Mouse (Mus musculus) ovary, adult 2 months (tissue): ENCODE results near the gene Sept3. TPM values are rescaled to one million over a fixed set of nuclear protein-coding genes. Genes with fewer than 3 reads are reported as not detected.

ENCODE experiments used
- polyA plus RNA-seq: library from polyadenylated mRNA; depleted of rRNA; stranded (reverse); fragments of >200 nt; gene quantifications from 2 replicates; pipeline ENCODE4 v1.2.3, GENCODE M21; 2012; rRNA removed

The Sept3 gene
- 1.1 and 1.9 TPM in 2 replicates for polyA plus RNA-seq

GRCm38 (mm10) chr15:82274593-82274926 is at the start of gene Sept3:
TSS of gene Sept3 (plus strand) at chr15:82274893.

GRCm38 (mm10) chr15:82244115-82244804 is 30.4 kb upstream of the Sept3 start, which contains the start of gene Cenpm:
TSS of gene Cenpm (minus strand) at chr15:82244748.

GRCm38 (mm10) chr15:82252097-82252496 is 22.6 kb upstream of the Sept3 start, which contains the start of gene 1500009C09Rik:
TSS of gene 1500009C09Rik (plus strand) at chr15:82252397.

GRCm38 (mm10) chr15:82298764-82299561 is 24.3 kb downstream of the Sept3 start, which contains the start of gene Wbp2nl:
TSS of gene Wbp2nl (plus strand) at chr15:82298954.

GRCm38 (mm10) chr15:82338593-82339112 is 64.0 kb downstream of the Sept3 start, which contains the start of the genes Naga, Pheta2 and Smdt1:
TSS of gene Naga (minus strand) at chr15:82338925.
TSS of gene Pheta2 (plus strand) at chr15:82338942.
TSS of gene Smdt1 (plus strand) at chr15:82338959.

Other genes with a start within 250 kb of the Sept3 start
- 30.1 and 30.3 TPM in 2 replicates for gene Desi1, start 241.0 kb upstream of the Sept3 start, polyA plus RNA-seq
- gene Snu13, start 227.3 kb upstream of the Sept3 start, polyA plus RNA-seq: 67.2 and 91.8 TPM in 2 replicates
- not detected in 2 replicates for gene 4930407I10Rik, start 215.7 kb upstream of the Sept3 start, polyA plus RNA-seq
- not detected in 2 replicates for gene Mei1, start 204.9 kb upstream of the Sept3 start, polyA plus RNA-seq
- 11.3 and 13.1 TPM in 2 replicates for gene Ccdc134, start 147.0 kb upstream of the Sept3 start, polyA plus RNA-seq
- gene Srebf2, start 127.7 kb upstream of the Sept3 start, polyA plus RNA-seq: 200 and 245 TPM in 2 replicates
- 22.3 and 47.9 TPM in 2 replicates for gene Shisa8, start 62.1 kb upstream of the Sept3 start, polyA plus RNA-seq
- gene Tnfrsf13c, start 50.5 kb upstream of the Sept3 start, polyA plus RNA-seq: 0.60 and 1.7 TPM in 2 replicates
- 32.5 and 34.3 TPM in 2 replicates for gene Cenpm, start 30.1 kb upstream of the Sept3 start, polyA plus RNA-seq
- gene 1500009C09Rik, start 22.5 kb upstream of the Sept3 start, polyA plus RNA-seq: 0.14 and 0.42 TPM in 2 replicates
- gene Wbp2nl, start 24.1 kb downstream of the Sept3 start, polyA plus RNA-seq: 0.18 and 0.24 TPM in 2 replicates
- 137 and 176 TPM in 2 replicates for gene Naga, start 64.0 kb downstream of the Sept3 start, polyA plus RNA-seq
- gene Pheta2, start 64.0 kb downstream of the Sept3 start, polyA plus RNA-seq: 4.0 and 4.1 TPM in 2 replicates
- 213 and 227 TPM in 2 replicates for gene Smdt1, start 64.1 kb downstream of the Sept3 start, polyA plus RNA-seq
- gene Ndufa6, start 79.4 kb downstream of the Sept3 start, polyA plus RNA-seq: 405 and 527 TPM in 2 replicates
- 71.5 and 79.2 TPM in 2 replicates for gene Cyp2d22, start 105.4 kb downstream of the Sept3 start, polyA plus RNA-seq
- gene Cyp2d11, start 119.1 kb downstream of the Sept3 start, polyA plus RNA-seq: not detected in 2 replicates
- 0.24 and 1.1 TPM in 2 replicates for gene Cyp2d10, start 132.3 kb downstream of the Sept3 start, polyA plus RNA-seq
- 0.08 TPM in 1 of 2 replicates, not detected in the other for gene Cyp2d9, start 158.5 kb downstream of the Sept3 start, polyA plus RNA-seq